Mouse (Mus musculus): ENCODE data around the gene Nphp3. TPM values are rescaled to one million over a fixed set of nuclear protein-coding genes. Genes with fewer than 3 reads are reported as not detected.
A peak's percentile ranks its signal among the peaks of the same experiment; 100 is the strongest.

The Nphp3 gene
- 6.4 and 10.2 TPM in 2 replicates for polyA plus RNA-seq (2012; rRNA removed)

- peak within 1 kb of the TSS; percentile 83 for H3K27ac ChIP-seq (ENCODE audit: control insufficient read depth, insufficient read depth, low read depth, low read length)
- no peak for TF ChIP-seq CTCF (IDR thresholded peaks at IDR 0.05; ENCODE audit: control insufficient read depth, insufficient read depth, insufficient replicate concordance, low read depth, low read length)
- TF ChIP-seq POLR2A (IDR thresholded peaks at IDR 0.05; ENCODE audit: control insufficient read depth, low read depth, low read length): peak; percentile 59
- peak within 1 kb of the TSS; percentile 89 for H3K4me3 ChIP-seq (ENCODE audit: control insufficient read depth, low read depth, low read length)
- H3K27me3 ChIP-seq (ENCODE audit: control insufficient read depth, insufficient read depth, low read length): no peaks in the 10 kb centered on the region
- no peaks in the 10 kb centered on the region for H3K4me1 ChIP-seq (ENCODE audit: control insufficient read depth, insufficient read depth, low read length)
- H3K36me3 ChIP-seq (ENCODE audit: control insufficient read depth, insufficient read depth, low read length): no peaks in the 10 kb centered on the region
Measured at GRCm38 (mm10) chr9:104001921-104002859, at the start of gene Nphp3. Nphp3 (plus strand) TSS chr9:104002544.

DNA sequence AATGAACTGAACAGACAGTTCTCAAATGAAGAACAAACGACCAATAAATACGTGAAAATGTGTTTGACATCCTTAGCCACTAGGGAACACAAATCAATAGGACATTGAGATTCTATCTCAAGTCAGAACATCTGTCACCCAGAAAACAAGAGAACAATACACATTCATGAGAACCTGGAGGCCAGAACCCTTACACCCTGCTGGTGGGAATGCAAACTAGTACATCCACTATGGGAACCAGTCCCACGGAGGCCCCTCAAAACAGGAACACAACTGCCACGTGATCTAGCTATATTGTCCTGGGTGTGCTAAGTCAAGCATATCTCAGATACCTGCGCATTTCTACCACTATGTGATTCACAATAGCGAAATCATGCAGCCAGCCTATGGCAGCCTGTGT, 43.6 kb upstream of the Nphp3 start:
- H3K4me1 ChIP-seq (ENCODE audit: control insufficient read depth, insufficient read depth, low read length): peaks cover 2% of the 10 kb centered on the region
- peak overlapping the region; percentile 65; the same call in 1 of the 2 replicates for H3K4me3 ChIP-seq (ENCODE audit: control insufficient read depth, low read depth, low read length)
- TF ChIP-seq CTCF (IDR thresholded peaks at IDR 0.05; ENCODE audit: control insufficient read depth, insufficient read depth, insufficient replicate concordance, low read depth, low read length) (no peak), POLR2A (IDR thresholded peaks at IDR 0.05; ENCODE audit: control insufficient read depth, low read depth, low read length) (no peak)
- H3K36me3 ChIP-seq (ENCODE audit: control insufficient read depth, insufficient read depth, low read length): no peaks in the 10 kb centered on the region
- no peak overlapping the region for H3K27ac ChIP-seq (ENCODE audit: control insufficient read depth, insufficient read depth, low read depth, low read length)
- no peaks in the 10 kb centered on the region for H3K27me3 ChIP-seq (ENCODE audit: control insufficient read depth, insufficient read depth, low read length)

- Histone ChIP-seq H3K4me1 (ENCODE audit: control insufficient read depth, insufficient read depth, low read length) (peaks cover 2% of the 10 kb centered on the region), H3K4me3 (ENCODE audit: control insufficient read depth, low read depth, low read length) (peak overlapping the region; percentile 65), H3K27me3 (ENCODE audit: control insufficient read depth, insufficient read depth, low read length) (no peaks in the 10 kb centered on the region), H3K36me3 (ENCODE audit: control insufficient read depth, insufficient read depth, low read length) (no peaks in the 10 kb centered on the region), H3K27ac (ENCODE audit: control insufficient read depth, insufficient read depth, low read depth, low read length) (no peak overlapping the region)
- TF ChIP-seq CTCF (IDR thresholded peaks at IDR 0.05; ENCODE audit: control insufficient read depth, insufficient read depth, insufficient replicate concordance, low read depth, low read length): no peak
- TF ChIP-seq POLR2A (IDR thresholded peaks at IDR 0.05; ENCODE audit: control insufficient read depth, low read depth, low read length): peak; percentile 38; the same call in 1 of the 2 replicates
Measured at GRCm38 (mm10) chr9:103959989-103960388, 42.4 kb upstream of the Nphp3 start.

DNA sequence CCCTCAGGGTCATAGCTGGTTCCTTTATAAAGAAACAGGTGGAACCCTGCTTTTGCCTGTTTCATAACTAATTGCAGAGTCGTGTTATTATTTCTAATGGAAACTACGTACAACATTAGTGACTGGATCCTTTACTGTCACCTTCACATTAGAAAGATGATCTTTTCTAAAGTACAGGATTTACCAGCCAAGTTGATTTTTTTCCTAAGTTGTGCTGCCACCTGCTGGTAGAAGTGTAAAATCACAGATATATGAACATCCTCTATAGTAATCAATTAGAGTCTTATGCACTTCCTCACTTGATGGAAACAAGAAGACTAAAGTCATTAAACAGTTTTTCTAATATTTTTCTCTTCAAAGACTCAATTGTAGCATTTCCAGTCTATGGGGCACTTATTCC, 5.8 kb upstream of the Nphp3 start:
- Histone ChIP-seq H3K27me3 (ENCODE audit: control insufficient read depth, insufficient read depth, low read length) (no peaks in the 10 kb centered on the region), H3K4me3 (ENCODE audit: control insufficient read depth, low read depth, low read length) (no peak overlapping the region), H3K27ac (ENCODE audit: control insufficient read depth, insufficient read depth, low read depth, low read length) (no peak overlapping the region), H3K4me1 (ENCODE audit: control insufficient read depth, insufficient read depth, low read length) (no peaks in the 10 kb centered on the region), H3K36me3 (ENCODE audit: control insufficient read depth, insufficient read depth, low read length) (no peaks in the 10 kb centered on the region)
- TF ChIP-seq CTCF (IDR thresholded peaks at IDR 0.05; ENCODE audit: control insufficient read depth, insufficient read depth, insufficient replicate concordance, low read depth, low read length): no peak
- TF ChIP-seq POLR2A (IDR thresholded peaks at IDR 0.05; ENCODE audit: control insufficient read depth, low read depth, low read length): no peak

GRCm38 (mm10) chr9:104000601-104001000, 1.7 kb upstream of the Nphp3 start:
- TF ChIP-seq POLR2A (IDR thresholded peaks at IDR 0.05; ENCODE audit: control insufficient read depth, low read depth, low read length): no peak
- no peaks in the 10 kb centered on the region for H3K4me1 ChIP-seq (ENCODE audit: control insufficient read depth, insufficient read depth, low read length)
- no peak overlapping the region for H3K27ac ChIP-seq (ENCODE audit: control insufficient read depth, insufficient read depth, low read depth, low read length)
- H3K27me3 ChIP-seq (ENCODE audit: control insufficient read depth, insufficient read depth, low read length): no peaks in the 10 kb centered on the region
- no peak overlapping the region for H3K4me3 ChIP-seq (ENCODE audit: control insufficient read depth, low read depth, low read length)
- H3K36me3 ChIP-seq (ENCODE audit: control insufficient read depth, insufficient read depth, low read length): no peaks in the 10 kb centered on the region

GRCm38 (mm10) chr9:104002913-104003330, 578 bp downstream of the Nphp3 start:
- TF ChIP-seq CTCF (IDR thresholded peaks at IDR 0.05; ENCODE audit: control insufficient read depth, insufficient read depth, insufficient replicate concordance, low read depth, low read length) (peak; percentile 38; the same call in 1 of the 2 replicates), POLR2A (IDR thresholded peaks at IDR 0.05; ENCODE audit: control insufficient read depth, low read depth, low read length) (no peak)
- peak overlapping the region; percentile 89 for H3K4me3 ChIP-seq (ENCODE audit: control insufficient read depth, low read depth, low read length)
- H3K36me3 ChIP-seq (ENCODE audit: control insufficient read depth, insufficient read depth, low read length): no peaks in the 10 kb centered on the region
- no peaks in the 10 kb centered on the region for H3K4me1 ChIP-seq (ENCODE audit: control insufficient read depth, insufficient read depth, low read length)
- no peaks in the 10 kb centered on the region for H3K27me3 ChIP-seq (ENCODE audit: control insufficient read depth, insufficient read depth, low read length)
- H3K27ac ChIP-seq (ENCODE audit: control insufficient read depth, insufficient read depth, low read depth, low read length): peak overlapping the region; percentile 19; the same call in 1 of the 2 replicates

DNA sequence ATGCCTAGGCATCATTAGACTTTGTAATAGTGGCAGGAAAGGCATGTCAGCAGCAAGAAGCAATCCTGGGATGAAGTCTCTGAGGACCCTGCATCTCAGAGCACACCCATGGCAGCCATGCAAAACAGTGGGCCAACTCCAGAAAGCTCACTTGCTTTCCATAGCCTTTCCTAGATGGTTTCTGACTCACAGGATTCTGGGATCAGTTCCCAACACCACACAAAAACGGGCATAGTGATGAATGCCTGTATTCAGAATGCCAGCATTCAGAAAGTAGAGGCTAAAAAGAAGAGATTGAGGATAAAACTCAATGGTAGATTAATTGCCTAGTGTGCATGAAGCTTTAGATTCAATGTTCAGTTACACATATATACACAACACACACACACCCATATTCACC, 12.2 kb downstream of the Nphp3 start:
- Histone ChIP-seq H3K4me1 (ENCODE audit: control insufficient read depth, insufficient read depth, low read length) (peaks cover 4% of the 10 kb centered on the region; the same call in 1 of the 2 replicates), H3K27me3 (ENCODE audit: control insufficient read depth, insufficient read depth, low read length) (no peaks in the 10 kb centered on the region), H3K36me3 (ENCODE audit: control insufficient read depth, insufficient read depth, low read length) (no peaks in the 10 kb centered on the region), H3K4me3 (ENCODE audit: control insufficient read depth, low read depth, low read length) (no peak overlapping the region), H3K27ac (ENCODE audit: control insufficient read depth, insufficient read depth, low read depth, low read length) (no peak overlapping the region)
- no peak for TF ChIP-seq CTCF (IDR thresholded peaks at IDR 0.05; ENCODE audit: control insufficient read depth, insufficient read depth, insufficient replicate concordance, low read depth, low read length)
- no peak for TF ChIP-seq POLR2A (IDR thresholded peaks at IDR 0.05; ENCODE audit: control insufficient read depth, low read depth, low read length)
